Mouse (Mus musculus) heart, adult 2 months (tissue): Measurements from ENCODE around the gene Gm49601.

ENCODE experiments used
- CTCF ChIP-seq: fragments of 200-600 bp; IDR thresholded peaks from 2 replicates; pipeline ENCODE4 v1.8.1; 2022; ENCODE audit warnings: antibody characterized with exemption, mild to moderate bottlenecking, moderate library complexity
- EP300 ChIP-seq: fragments of 200-500 bp; IDR thresholded peaks from 2 replicates; pipeline ENCODE4 v1.6.1; 2011; ENCODE audit warnings: low read depth, low read length, control low read depth; ENCODE audit not compliant: insufficient read depth

- TF ChIP-seq EP300, result no peak
- no peak for TF ChIP-seq CTCF
These were observed 12.2 kb upstream of the Gm49601 start for GRCm38 (mm10) chr16:18638396-18638795.
